Mouse (Mus musculus) fat pad, adult 2 months (tissue): ENCODE data around the gene Lrch4.

Experiments used
- DNase-seq: peaks from one replicate; pipeline ENCODE4 v3.0.0-alpha.2; 2011; ENCODE audit warnings: low read depth, low spot score; ENCODE audit errors: extremely low read depth

Lrch4 gene

GRCm38 (mm10) chr5:137649669-137650571 is 21.0 kb downstream of the Lrch4 start:
- DNase-seq: no peak

- DNase-seq: no peak
These were observed 23.6 kb downstream of the Lrch4 start for GRCm38 (mm10) chr5:137652474-137652873.

GRCm38 (mm10) chr5:137653366-137653765 is 24.4 kb downstream of the Lrch4 start:
- DNase-seq: no peak

GRCm38 (mm10) chr5:137654746-137655145 is 25.8 kb downstream of the Lrch4 start:
- DNase-seq: no peak

- DNase-seq: no peak
These were observed 28.1 kb downstream of the Lrch4 start for GRCm38 (mm10) chr5:137656977-137657376.

- no peak for DNase-seq
These were observed 31.3 kb downstream of the Lrch4 start for GRCm38 (mm10) chr5:137660064-137660688.

GRCm38 (mm10) chr5:137663057-137663456 is 34.1 kb downstream of the Lrch4 start:
- no peak for DNase-seq

- DNase-seq: no peak
These were observed 40.0 kb downstream of the Lrch4 start for GRCm38 (mm10) chr5:137668971-137669370.

- no peak for DNase-seq
These were observed 41.3 kb downstream of the Lrch4 start for GRCm38 (mm10) chr5:137670240-137670639.

GRCm38 (mm10) chr5:137671443-137672240 is 42.7 kb downstream of the Lrch4 start:
- no peak for DNase-seq

GRCm38 (mm10) chr5:137672361-137672760 is 43.4 kb downstream of the Lrch4 start:
- no peak for DNase-seq

GRCm38 (mm10) chr5:137673015-137673414 is 44.1 kb downstream of the Lrch4 start:
- DNase-seq: no peak

- DNase-seq: no peak
These were observed 45.9 kb downstream of the Lrch4 start for GRCm38 (mm10) chr5:137674786-137675185.

GRCm38 (mm10) chr5:137677859-137678258 is 48.9 kb downstream of the Lrch4 start:
- no peak for DNase-seq

- no peak for DNase-seq
These were observed 49.8 kb downstream of the Lrch4 start for GRCm38 (mm10) chr5:137678736-137679135.

GRCm38 (mm10) chr5:137679726-137680125 is 50.8 kb downstream of the Lrch4 start:
- no peak for DNase-seq

- DNase-seq: no peak
These were observed 53.6 kb downstream of the Lrch4 start for GRCm38 (mm10) chr5:137682526-137682925.

- peak; percentile 68 for DNase-seq
These were observed 54.7 kb downstream of the Lrch4 start for GRCm38 (mm10) chr5:137683388-137684293.

- DNase-seq: peak; percentile 94
These were observed 55.6 kb downstream of the Lrch4 start, which contains the start of gene Agfg2 for GRCm38 (mm10) chr5:137684294-137685123. Gene Agfg2, minus strand, starts transcription at chr5:137684726.
